Mouse (Mus musculus): ENCODE results near the gene Pcdh7.
"Not testable (repeated sequence)": the region's sequence is repeated elsewhere in the genome, so short reads cannot be mapped to it uniquely, and the experiment has no call there.

The Pcdh7 gene

DNA sequence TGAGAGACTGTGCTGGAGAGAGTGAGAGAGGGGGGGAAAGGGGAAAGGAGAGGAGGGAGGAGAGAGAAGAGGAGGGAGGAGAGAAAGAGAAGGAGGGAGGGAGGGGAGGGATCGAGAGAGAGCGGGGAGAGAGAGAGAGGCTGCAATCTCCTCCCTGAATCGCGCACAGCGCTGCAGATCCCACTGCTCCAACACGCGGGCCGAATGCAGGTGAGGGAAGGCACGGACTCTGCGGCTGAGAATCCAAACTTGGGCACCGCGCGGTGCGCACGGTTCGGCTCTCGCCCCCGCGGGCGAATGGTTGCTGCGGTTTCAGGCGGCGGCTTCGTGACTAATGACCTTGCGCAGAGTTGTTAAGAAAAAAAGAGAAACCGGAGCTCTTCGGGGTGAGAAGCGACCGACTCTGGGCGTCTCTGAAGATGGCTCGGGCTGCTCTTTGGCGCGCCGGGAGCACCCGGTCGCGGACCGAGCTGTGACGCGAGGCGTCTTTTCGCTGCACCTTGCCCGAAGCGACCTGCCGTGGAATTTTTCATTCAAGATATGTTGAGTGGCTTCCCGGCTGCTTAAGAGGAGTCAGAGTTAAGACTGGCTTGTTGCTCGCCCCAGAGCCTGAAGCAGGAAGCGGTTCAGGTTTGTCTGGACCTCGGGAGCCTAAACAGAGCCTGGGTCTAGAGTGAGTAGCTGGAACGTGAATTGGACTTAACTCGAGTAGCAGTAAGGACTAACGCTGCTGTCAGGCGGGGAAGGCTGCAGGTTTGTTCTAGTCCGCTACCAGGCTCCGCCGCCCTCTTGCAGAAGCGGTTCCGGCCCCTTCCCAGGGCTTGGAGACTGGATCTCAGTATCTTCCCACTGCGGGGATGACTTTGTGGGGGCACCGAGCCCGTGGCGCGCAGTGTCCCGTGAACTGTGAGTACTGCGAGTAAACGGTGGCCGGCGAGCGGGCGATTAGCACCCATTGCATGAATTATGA is at the start of gene Pcdh7:
TSS of gene Pcdh7 (plus strand) at position 62 of the 970 bp plus-strand sequence.
- DNase-seq: peak; percentile 12

DNA sequence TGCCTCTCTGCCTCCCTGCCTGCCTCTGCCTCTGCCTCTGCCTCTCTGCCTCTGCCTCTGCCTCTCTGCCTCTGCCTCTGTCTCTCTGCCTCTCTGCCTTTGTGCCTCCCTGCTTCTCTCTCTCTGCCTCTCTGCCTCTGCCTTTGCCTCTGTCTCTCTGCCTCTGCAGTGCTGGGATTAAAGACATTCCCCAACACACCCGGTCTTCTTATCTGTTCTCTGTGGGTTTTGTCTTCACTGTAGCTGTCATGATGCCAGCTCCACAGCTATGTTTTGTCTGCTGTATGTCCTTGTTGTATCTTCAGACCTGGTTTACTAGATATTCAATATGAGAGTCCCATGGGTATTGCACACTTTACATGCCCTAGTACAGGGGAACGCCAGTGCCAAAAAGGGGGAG is 40.8 kb upstream of the Pcdh7 start:
- not testable (repeated sequence) for DNase-seq

DNA sequence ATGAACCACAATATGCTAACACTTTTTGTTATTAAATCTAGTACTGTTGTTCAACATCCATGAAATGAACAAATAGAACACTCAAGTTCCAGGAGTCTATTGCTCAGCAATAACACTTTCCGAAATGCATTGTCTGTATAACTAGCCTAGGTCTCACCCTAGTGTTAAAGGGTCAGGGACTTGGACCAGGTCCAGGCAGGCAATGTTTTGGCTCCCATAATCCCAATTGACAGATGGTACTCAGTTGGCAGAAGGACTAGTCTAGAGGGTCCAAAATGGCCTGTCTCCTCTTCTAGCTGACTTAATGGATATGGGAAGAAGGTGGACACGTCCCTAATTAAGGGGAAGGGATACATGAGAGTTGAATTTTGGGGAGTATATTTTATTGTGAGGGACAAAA is 9.4 kb upstream of the Pcdh7 start:
- no peak for DNase-seq

DNA sequence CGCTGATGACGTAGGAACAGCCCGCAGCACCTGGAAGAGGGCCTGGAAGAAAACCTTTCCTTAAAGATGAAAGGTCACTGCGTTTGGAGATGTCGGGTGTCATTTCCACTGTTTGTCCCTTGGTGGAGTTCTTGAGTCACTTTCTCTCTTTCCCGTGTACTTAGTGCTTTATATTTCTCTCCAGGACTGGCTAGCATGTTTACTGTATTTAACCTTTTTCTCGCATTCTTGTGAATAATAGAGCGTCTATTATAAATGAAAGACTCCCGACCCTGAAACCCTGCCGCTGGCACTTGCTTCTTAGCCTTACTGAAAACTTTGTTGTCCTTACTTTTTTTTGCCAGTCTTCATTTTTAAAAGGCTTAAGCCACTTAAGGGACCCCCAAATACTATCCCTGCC is 3.8 kb upstream of the Pcdh7 start:
- DNase-seq: no peak

DNA sequence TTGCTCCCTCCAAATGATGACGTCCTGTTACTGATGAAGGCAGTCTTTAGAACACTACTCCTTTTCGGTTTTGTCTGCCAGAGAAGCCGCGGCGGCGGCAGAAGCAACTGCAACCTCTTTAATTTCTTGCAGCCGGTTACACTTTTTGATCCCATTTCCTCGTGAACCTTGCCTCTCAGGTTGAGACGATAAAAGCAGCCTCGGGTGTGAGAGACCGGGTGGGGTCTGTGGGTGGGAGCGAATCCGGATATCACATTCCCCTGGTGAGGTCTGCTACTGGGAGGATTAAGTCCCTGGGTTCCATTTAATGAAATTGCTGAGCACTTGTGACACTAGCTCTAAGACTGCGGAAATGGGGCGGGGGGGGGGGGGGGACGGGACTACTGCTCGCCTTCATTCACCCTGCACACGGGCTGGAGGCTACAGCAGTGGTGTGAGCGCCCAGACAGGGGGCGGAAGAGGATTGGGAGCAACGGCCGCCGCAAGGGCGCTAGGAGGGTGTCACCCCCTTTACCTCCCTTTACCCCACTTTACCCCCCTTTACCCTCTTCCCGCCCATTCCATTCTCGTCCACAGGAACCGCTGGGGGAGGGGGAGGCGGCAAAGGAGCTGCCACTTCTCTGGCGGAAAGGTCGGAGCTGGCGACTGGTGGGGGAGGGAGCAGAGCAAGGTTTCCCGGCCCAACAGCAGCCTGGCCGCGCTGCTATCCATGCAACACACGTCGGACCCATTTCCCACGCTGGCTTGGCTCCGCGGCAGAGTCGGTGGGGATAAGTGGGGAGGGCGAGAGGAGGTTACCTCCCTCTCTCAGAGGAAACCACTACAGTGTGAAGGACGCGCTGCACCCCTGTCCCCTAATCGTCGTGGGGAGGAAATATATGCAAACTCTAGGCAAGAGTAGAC is 2.9 kb upstream of the Pcdh7 start:
- peak; percentile 27 for DNase-seq

DNA sequence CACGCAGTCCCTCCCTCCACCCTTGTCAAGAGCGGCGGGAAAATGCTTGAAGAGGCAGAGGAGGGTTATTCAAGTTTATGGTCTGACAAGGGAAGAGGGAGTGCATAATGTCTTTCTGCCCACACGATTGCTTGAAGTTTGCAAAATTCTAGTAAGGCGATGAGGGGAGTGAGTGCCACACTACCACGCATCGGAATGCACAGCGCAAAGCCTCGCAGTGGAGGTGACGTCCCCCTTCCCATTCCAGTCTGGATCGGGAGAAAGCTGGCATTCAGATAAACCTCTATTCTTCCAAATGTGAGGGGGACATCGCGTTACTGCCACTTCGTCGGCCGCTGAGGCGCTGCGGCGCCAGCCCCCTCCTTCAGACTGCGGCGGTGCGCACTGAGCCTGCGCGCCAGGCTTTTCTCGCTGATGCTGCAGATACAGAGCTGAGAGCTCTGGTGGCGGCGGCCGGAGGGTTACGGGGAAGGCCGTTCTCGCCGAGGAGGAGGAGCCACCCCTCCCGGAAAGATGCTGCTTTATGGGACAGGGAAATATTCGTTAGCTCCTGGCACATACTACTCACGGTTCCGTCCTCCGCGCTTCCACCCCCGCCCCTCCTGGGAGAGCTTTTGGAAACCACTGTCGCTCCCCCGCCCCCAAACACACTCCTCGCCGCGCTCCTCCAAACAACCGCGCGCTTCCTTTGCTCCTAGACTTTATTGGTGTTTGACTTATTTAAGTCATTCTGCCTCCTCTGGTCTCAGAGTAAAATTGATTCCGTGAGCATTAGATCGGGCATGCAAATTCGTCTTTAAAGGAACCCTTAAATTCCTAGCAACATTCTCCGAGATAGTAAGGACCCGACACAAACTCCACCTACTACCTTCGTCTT is 2.0 kb upstream of the Pcdh7 start:
- DNase-seq: peak; percentile 57

DNA sequence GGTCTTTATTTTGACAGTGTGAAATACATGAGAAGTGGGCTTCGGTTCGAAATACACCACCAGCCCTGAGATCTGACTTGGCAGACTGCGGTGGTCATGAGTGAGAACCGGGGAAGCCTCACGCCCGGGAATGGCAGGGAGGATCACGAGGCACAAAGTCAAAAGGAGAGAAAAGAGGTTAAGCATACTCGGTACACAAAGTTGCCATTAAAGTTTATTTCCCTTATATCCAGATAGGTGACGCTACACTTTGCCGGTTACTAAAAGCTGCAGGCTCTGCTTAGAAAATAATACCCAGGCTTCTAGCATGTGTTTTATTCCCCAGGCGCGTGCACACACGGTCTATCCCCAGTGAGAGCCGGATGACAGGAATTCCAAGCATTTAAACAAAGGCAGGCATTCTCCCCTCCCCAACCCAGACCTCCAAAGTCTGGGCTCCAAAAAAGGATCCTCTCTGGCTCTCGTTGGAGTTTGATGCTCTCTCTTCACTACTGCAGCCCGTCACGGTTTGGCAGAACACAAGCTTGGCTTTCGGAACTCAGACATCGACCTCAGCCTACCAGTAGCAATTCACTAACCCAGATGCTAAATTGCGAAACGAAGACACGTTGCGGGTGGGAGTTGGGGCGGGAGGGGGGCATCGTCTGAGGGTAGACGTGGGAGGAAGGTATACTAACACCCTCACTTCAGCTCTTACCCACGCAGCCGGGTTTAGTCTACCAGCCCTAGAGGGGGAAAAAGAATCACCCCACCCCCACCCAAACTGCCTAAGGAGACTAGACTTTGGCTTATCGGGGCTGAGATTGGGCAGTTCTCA is 1.1 kb upstream of the Pcdh7 start:
- peak; percentile 6 for DNase-seq

DNA sequence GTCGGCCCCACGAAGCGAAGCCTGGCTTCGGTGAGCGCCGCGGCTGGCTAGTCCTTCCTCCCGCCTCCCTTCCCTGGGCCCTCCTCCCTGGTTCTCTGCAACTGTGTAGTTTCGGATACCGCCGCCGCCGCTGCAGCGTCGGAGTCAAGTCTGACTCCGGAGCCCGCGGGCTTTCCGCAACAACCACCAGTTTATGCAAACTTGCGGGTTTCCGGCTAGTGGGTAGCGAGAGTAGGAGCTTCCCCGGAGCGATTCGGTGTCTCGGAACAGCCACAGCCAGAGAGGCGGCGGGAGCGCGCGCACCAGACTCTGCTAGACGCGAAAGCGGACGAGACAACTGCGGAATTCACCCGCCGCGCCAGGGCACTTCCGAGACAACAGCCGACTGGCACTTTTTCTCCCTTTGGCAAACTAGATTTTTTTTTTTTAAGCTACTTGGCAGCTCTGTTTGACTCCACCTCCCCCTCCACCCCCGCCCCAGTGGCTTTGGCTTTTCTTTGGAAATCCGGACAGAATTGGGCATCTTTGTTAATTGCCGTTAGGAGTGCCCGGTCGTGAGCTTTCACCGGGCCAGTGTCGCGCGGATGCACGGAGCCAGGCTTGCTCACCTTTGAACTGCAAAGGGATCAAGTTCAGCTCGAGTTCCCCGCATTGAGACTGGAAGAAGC is 395 bp upstream of the Pcdh7 start:
- DNase-seq: peak; percentile 16

DNA sequence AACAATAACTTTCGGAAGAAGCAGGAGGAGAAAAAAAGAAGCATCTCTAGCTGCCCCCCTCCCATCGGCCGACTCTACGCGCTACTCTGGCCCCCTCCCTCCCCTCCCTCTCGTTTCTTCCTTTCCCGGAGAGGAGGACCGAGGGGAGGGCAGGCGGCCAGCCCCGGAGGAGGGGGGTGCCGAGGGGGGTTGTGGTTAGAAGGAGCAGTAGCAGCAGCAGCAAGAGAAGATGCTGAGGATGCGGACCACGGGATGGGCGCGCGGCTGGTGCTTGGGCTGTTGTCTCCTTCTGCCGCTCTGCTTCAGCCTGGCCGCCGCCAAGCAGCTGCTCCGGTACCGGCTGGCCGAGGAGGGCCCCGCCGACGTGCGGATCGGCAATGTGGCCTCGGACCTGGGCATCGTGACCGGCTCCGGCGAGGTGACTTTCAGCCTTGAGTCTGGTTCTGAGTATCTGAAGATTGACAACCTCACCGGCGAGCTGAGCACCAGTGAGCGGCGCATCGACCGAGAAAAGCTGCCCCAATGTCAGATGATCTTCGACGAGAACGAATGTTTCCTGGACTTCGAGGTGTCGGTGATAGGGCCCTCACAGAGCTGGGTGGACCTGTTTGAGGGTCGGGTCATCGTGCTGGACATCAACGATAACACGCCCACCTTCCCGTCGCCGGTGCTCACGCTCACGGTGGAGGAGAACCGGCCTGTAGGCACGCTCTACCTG is 1.3 kb downstream of the Pcdh7 start:
- peak; percentile 18 for DNase-seq

DNA sequence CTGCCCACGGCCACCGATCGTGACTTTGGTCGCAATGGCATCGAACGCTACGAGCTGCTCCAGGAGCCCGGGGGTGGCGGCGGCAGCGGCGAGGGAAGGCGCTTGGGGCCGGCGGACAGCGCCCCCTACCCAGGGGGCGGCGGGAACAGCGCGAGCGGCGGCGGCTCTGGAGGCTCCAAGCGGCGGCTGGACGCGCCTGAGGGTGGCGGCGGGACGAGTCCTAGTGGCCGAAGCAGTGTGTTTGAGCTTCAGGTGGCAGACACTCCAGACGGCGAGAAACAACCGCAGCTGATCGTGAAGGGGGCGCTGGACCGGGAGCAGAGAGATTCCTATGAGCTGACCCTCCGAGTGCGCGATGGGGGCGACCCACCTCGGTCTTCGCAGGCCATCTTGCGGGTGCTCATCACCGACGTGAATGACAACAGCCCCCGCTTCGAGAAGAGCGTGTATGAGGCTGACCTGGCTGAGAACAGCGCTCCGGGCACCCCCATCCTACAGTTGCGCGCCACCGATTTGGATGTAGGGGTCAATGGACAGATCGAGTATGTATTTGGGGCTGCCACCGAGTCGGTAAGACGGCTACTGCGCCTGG is 1.9 kb downstream of the Pcdh7 start:
- peak; percentile 22 for DNase-seq

DNA sequence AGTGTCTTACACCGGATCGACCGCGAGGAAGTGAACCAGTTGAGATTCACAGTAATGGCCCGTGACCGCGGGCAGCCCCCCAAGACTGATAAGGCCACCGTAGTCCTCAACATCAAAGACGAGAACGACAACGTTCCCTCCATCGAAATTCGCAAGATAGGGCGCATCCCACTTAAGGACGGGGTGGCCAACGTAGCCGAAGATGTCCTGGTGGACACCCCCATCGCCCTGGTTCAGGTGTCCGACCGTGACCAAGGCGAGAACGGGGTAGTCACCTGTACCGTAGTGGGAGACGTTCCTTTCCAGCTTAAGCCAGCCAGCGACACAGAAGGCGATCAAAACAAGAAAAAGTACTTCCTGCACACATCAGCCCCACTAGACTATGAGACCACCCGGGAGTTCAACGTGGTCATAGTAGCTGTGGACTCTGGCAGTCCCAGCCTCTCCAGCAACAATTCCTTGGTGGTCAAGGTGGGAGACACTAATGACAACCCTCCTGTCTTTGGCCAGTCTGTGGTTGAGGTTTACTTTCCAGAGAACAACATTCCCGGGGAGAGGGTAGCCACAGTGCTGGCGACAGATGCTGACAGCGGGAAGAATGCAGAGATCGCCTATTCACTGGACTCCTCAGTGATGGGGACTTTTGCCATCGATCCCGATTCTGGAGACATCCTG is 2.6 kb downstream of the Pcdh7 start:
- no peak for DNase-seq

DNA sequence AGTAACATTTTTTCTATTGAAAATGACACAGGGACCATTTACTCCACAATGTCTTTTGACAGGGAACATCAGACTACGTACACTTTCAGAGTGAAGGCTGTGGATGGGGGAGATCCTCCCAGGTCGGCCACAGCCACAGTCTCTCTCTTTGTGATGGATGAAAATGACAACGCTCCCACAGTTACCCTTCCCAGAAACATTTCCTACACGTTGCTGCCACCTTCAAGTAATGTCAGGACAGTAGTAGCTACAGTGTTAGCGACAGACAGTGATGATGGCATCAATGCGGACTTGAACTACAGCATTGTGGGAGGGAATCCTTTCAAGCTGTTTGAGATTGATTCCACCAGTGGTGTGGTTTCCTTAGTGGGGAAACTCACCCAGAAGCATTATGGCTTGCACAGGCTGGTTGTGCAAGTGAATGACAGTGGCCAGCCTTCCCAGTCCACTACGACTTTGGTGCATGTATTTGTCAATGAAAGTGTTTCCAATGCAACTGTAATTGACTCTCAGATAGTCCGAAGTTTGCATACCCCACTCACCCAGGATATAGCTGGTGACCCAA is 3.5 kb downstream of the Pcdh7 start:
- no peak for DNase-seq

DNA sequence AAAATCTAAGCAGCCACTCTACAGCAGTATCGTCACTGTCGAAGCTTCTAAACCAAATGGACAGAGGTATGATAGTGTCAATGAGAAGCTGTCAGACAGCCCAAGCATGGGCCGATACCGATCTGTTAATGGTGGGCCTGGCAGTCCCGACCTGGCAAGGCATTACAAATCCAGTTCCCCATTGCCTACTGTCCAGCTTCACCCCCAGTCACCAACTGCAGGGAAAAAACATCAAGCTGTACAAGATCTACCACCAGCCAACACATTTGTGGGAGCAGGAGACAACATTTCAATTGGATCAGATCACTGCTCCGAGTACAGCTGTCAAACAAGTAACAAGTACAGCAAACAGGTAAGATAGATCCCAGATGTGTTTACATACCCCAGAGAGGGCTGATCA is 4.2 kb downstream of the Pcdh7 start:
- no peak for DNase-seq

DNA sequence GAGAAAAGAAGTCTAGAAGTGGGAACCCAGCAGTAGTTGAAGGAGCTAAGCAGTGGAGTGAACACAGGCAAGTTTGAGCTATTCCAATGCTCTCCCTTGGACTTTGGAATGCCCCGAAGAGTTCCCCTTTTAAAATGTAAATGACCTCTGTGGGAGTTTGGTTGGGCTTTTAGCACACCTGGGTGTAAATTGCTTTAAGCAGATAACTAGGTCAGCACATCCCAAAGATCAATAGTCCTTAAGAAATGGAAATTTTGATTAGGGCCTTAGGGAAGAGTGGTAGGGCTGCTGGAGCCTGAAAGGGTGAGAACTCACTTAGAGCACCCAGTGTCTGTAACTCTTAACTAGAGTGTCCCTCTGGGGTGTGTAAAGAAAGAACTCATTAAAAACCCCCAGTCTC is 15.7 kb downstream of the Pcdh7 start:
- no peak for DNase-seq

DNA sequence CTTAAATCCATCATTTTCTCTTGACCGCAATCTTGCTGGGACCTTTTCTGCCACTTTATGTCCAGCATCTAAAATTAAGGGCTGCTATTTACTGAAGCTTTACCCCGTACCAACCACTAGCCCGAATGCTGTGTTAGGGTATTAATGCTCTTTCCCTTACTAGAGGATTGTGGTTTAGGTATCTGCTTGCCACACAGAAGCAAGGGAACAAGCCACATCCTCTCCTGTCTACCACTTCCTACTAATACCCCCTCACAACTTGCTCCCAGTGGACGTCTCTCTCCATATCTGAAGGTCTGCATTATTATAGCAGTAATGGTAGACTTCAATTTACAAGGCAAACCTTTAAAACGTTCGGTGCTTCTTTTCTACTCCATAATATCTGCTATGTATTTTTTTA is 18.0 kb downstream of the Pcdh7 start:
- DNase-seq: no peak

DNA sequence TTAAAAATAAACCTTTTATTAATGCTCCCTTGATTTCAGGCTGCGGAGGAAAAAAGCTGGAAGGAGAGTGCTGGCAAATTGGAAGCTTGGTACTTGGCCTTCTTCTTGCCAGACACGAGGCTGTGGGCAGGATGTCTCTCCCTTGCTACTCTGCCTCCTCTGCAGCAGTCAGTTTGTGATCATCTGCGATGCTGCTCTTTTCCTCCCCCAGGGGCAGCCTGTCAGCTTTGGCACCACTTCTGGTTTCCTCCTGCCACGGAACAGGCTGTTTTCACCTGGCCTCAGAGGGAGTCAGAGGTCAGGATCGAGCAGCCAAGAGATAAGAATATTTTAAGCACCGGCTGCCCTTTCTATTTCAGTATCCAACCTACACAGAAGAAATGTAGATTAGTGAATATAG is 25.2 kb downstream of the Pcdh7 start:
- DNase-seq: peak; percentile 35

DNA sequence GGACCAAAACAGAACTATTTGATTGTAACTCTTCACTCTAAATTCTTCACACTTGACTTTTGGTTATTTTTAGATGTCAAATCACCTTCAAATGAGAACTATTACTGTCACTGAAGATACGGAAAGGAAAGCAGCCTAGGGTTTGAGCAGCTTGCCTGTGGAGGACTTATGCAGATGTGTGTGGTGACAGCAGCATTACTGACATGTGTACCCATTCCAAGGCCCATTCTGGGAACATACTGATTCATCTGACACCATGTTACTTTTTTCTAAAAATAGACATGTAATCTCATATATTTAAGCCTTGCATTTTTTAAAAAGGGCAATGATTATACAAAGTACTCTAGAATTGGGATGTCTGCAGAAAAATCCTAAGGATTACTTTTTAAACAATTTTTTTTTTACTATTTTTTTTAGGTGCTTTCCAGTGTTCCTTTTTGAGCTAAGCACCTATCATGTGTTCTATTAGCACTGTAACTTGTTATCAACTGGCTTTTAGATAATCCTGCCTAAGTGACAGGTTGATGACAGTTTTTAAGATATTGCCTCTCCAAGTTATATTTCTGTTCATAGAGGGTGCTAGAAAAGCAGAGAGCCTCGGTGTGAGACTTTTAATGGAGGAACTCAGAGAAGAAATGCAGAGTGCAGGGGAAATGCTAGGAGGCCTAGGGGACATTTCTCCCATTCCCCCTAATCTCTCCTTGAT is 26.3 kb downstream of the Pcdh7 start:
- DNase-seq: no peak

DNA sequence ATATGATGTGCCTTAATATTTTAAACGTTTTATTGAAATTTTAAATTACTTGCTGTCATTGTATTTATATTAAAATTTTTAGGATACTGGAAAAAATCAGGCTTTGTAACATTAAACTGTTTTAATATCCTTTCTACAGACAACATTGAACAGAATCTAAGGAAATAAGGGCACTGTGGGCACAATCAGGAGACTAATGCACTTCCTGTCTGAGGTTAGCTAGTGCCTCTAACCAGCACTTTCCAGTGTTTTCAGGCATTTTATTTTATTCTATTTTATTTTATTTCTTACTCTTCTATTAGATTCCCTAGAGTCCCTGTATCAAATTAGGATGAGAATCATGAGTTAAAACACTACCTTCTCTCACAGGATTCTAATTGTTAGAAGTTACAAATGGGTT is 28.1 kb downstream of the Pcdh7 start:
- no peak for DNase-seq

DNA sequence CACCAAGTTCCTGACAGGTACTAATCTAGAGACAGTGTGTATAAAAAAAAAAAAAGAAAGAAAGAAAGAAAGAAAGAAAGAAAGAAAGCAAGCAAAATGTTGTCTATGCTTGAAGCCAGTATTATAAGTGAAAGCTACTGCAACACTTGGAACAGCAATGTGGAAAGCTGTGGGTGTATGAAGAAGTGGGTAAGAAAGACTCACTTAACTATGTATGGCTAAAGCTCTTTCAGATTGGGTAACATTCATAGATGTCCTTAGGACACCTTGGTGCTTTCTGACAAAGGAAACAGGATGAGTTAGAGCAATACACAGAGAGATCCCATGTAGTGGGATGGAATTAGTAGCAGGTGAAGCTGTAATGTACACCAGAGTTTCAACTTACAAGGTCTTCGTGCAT is 32.6 kb downstream of the Pcdh7 start:
- no peak for DNase-seq
